Mouse (Mus musculus) embryonic fibroblast, embryonic 13.5 days (primary cell): ENCODE measurements around the gene Trim56. TPM values are rescaled to one million over a fixed set of nuclear protein-coding genes. Genes with fewer than 3 reads are reported as not detected.

ENCODE experiments used
- H3K27ac ChIP-seq: 2 replicates; pipeline ENCODE4 v1.5.1; 2012; ENCODE audit warnings: low read length, control low read depth, inconsistent platforms; ENCODE audit not compliant: insufficient read depth
- H3K4me1 ChIP-seq: 2 replicates; pipeline ENCODE4 v1.6.1; 2011; ENCODE audit warnings: low read length; ENCODE audit not compliant: control insufficient read depth, insufficient read depth
- H3K4me3 ChIP-seq: 2 replicates; pipeline ENCODE4 v1.5.1; 2011; ENCODE audit warnings: mild to moderate bottlenecking, control low read depth, low read length; ENCODE audit not compliant: insufficient read depth
- CTCF ChIP-seq: IDR thresholded peaks from 2 replicates; pipeline ENCODE4 v1.5.1; 2011; ENCODE audit warnings: mild to moderate bottlenecking, control low read depth, low read length, moderate library complexity, borderline replicate concordance; ENCODE audit not compliant: insufficient read depth
- POLR2A ChIP-seq: IDR thresholded peaks from 2 replicates; pipeline ENCODE4 v1.6.1; 2011; ENCODE audit warnings: low read depth, mild to moderate bottlenecking, control low read depth, low read length, moderate library complexity
- polyA plus RNA-seq: library from polyadenylated mRNA; stranded (reverse); fragments of >200 nt; gene quantifications from 2 replicates; pipeline ENCODE4 v1.2.4, GENCODE M21; 2011; ENCODE audit warnings: low read depth; ENCODE audit not compliant: missing spikeins, insufficient read length

Gene Trim56
- polyA plus RNA-seq, 1 experiment, result 23.4 TPM

DNA sequence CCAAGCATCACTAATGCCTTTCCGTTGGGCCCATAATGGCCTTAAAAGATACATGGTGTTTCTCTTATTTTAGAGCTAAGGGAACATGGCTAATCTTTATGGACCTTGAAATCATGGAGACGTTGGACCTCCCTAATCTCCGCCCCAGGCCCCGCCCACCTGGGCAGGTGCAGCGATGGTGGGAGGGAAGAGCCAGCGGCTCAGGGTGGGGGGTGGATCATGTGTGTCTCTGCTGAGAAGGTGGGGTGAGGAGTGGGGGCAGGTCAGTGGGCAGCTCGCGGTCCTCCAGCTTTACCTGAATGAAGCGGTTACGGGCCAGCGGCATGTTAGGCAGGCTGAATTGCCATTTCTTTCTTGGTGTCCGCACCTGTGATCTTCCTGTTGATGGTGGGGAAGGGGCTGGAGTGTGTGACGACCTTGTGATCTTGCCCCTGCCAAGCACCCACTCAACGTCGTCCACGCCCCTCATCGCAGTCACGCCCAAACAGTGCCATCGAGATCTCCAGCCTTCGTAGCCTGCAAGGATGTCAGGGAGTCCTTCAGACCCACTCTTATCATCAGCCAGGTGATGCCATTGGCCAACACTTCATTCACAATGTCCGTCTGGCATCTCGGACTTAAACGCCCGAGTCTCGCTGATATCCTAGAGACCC lies 5.9 kb downstream of the Trim56 start:
- H3K4me3 ChIP-seq, result no peak overlapping the region
- H3K4me1 ChIP-seq, result peaks cover 10% of the 10 kb centered on the region
- no peak overlapping the region for H3K27ac ChIP-seq
- TF ChIP-seq POLR2A (peak; percentile 19; the same call in 1 of the 2 replicates), CTCF (no peak)

DNA sequence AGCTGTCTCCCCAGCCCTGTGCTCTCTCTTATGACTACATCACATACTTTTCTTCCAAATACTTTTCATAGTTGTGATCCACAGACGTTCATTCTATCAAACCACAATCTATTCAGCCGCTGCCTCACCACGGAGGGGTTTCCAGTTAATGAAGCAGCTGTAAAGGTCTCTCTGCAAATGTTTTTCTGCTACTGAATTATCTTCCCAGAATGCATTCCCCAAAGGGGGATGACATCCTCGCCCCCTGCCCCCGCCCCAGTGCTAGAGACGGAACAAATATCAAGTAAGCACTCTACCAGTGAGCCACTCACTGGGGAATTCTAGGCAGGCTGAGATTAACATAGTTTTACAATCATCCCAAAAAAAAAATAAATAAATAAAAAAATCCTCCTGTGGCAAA lies 7.9 kb downstream of the Trim56 start:
- Histone ChIP-seq H3K27ac (peak overlapping the region; percentile 37), H3K4me1 (peaks cover 17% of the 10 kb centered on the region), H3K4me3 (no peak overlapping the region)
- no peak for TF ChIP-seq CTCF
- TF ChIP-seq POLR2A, result 0 out of 2 replicates have a peak, but pooled peaks have one; percentile 15

DNA sequence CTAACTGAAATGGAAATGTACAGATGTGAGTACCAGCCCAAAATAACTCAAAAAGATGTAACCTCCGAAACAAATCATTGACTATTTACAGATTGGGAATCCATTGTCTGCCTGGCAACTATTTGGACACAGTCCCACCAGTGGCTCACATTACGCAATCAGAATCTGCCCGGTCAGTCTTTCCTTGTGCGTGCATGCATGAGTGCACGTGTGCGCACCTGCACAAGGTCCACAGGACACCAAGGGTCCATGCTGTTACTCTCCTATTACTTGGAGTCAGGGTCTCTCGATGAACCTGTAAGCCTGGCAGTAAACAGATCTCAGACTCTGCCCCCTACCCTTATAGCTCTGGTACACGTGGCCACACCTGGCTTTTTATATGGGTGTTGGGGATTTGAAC lies 8.3 kb downstream of the Trim56 start:
- H3K4me1 ChIP-seq, result peaks cover 18% of the 10 kb centered on the region
- peak overlapping the region; percentile 37 for H3K27ac ChIP-seq
- no peak overlapping the region for H3K4me3 ChIP-seq
- no peak for TF ChIP-seq POLR2A

- no peak; the same call in 1 of the 2 replicates for TF ChIP-seq POLR2A
- no peak for TF ChIP-seq CTCF
- Histone ChIP-seq H3K27ac (peak overlapping the region; percentile 75), H3K4me3 (no peak overlapping the region), H3K4me1 (peaks cover 23% of the 10 kb centered on the region)
Measured at GRCm38 (mm10) chr5:137107024-137107423, 9.0 kb downstream of the Trim56 start.

DNA sequence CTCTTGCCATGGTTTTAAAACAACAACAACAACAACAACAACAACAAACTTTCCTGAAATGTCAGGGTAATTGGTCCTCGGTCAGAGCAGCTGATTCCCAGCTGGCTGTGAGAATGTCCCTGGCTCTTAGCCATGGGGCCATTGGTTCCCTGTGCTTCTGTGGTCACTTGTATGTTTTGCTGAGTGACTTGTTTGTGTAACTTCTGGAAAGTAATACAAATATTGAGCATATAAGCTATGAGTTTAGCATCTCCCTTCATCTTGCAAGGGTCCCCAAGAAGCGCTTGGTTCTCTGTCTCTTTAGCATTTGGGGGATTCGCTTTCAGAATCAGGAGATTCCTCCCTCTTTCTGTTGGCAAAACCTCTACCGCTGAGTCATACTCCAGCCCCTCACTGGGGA lies 9.6 kb downstream of the Trim56 start:
- Histone ChIP-seq H3K4me3 (no peak overlapping the region), H3K27ac (peak overlapping the region; percentile 75; the same call in 1 of the 2 replicates)

GRCm38 (mm10) chr5:137103969-137104368 lies 12.0 kb downstream of the Trim56 start:
- H3K4me3 ChIP-seq, result no peak overlapping the region
- no peak for TF ChIP-seq CTCF
- TF ChIP-seq POLR2A, result no peak
- peaks cover 24% of the 10 kb centered on the region for H3K4me1 ChIP-seq
- H3K27ac ChIP-seq, result peak overlapping the region; percentile 98

More for the DNA sequence above, 9.6 kb downstream of the Trim56 start:
- TF ChIP-seq CTCF (no peak), POLR2A (no peak)
- peaks cover 23% of the 10 kb centered on the region for H3K4me1 ChIP-seq

DNA sequence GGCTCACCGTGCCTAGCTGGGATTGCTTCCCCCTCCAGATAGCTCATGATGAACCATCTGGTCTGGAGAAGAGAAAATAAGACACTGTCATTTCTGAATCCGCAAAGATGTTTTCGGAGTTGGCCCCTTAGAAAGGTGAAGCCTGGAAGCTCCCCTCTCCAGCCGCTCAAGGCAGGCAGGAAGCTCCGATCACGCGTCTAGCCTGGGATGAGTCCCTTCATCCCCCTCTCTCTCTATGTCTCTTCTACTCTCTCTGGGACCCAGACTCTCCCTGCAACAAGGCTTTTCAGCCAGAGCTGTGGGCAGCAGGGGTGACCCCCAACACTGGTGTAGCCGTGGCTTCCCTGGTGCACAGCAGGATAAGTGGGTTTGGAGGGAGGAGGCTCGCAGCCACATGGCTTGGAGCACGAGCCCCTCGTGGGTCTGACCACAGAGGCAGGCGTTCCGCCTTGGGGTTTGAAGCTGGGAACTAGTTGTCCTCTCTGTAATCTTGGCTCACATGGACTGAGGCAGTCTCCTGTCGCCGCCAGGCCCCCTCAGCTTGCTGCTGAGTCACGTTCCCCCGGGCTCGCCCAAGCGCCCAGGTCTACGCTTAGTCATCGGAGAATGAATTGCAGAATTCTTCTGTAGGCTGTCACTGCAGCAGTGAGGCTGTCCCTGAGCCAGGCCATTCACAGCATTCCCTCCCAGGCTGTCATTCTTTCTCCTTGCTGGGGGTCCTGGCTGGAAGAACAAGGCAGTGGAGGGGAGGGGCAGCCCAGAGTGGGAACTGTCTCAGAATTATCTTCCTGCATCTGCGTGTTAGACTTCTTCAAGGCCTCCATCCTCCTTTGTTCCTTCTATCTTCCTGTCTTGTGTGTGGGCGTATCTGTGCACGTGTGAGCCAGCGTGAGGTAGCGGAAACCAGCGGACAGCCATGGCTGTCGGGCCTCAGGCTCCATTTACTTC lies 13.2 kb downstream of the Trim56 start:
- Histone ChIP-seq H3K27ac (peak overlapping the region; percentile 98), H3K4me3 (no peak overlapping the region), H3K4me1 (peaks cover 21% of the 10 kb centered on the region)
- no peak for TF ChIP-seq CTCF
- peak; percentile 34; the same call in 1 of the 2 replicates for TF ChIP-seq POLR2A

DNA sequence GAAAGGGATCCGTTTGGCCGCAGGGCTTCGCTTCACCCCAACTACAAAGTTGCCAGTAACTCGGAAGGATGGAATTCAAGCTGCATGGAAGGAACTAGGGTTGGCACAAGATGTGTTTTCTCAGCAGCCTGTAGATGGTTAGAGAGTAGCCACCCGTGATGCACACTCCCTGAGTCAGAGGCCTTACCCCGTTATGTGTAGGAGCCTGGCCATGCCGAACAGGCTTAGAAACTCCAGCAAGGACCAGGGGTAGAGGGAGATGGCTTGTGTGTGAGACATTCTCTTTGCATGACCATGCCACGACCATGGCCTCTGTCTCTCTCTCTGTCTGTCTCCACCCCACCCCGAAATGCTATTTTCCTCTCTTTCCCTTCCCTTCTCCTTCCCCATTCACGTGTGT lies 13.9 kb downstream of the Trim56 start:
- Histone ChIP-seq H3K4me3 (no peak overlapping the region), H3K4me1 (peaks cover 19% of the 10 kb centered on the region), H3K27ac (peak overlapping the region; percentile 98)
- TF ChIP-seq POLR2A (peak; percentile 60), CTCF (no peak)

DNA sequence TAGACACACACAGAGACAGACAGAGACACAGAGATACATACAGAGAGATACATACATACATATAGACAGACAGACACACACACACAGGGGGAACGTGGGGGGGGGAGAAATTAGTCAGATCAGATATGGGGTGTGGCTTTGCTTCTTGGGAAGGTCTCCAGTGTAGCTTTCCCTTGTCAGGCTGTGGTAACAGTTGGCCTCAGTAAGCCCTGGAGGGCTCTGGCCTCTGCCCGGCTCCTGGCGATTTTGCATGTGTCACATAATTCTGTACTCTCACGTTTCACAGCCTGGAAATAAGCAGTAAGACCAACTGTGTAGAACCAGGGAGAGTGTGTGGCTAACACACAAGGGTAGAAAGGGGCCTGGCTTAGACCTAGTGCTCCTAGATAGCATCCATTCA lies 15.3 kb downstream of the Trim56 start:
- Histone ChIP-seq H3K4me3 (no peak overlapping the region), H3K4me1 (peaks cover 16% of the 10 kb centered on the region), H3K27ac (peak overlapping the region; percentile 98; the same call in 1 of the 2 replicates)
- TF ChIP-seq CTCF (no peak), POLR2A (no peak)

DNA sequence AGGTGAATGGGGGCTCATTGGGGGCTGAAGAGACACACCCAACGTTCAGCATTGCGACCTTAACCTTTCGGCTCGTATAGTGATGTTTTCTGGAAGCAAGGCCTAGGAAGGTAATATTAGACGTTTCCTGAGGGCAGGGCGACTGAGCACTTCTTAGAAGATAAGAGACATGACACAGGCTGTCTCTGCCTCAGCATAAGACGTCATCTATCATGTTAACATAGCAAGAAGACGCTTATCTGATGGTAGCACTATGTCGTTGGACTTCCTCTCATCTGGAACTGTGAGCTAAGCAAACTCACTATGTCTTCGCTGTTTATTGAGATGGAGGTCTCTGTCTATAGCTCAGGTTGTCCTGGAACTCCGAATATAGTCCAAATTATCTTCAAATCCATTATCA lies 17.6 kb downstream of the Trim56 start:
- H3K4me1 ChIP-seq, result peaks cover 12% of the 10 kb centered on the region
- TF ChIP-seq CTCF, result no peak
- TF ChIP-seq POLR2A, result no peak
- H3K4me3 ChIP-seq, result no peak overlapping the region
- no peak overlapping the region for H3K27ac ChIP-seq
